Mouse (Mus musculus) embryonic facial prominence, embryonic 13.5 days (tissue): ENCODE results near the gene Pnpla3. TPM values are rescaled to one million over a fixed set of nuclear protein-coding genes. Genes with fewer than 3 reads are reported as not detected.
A peak's percentile ranks its signal among the peaks of the same experiment; 100 is the strongest.

Source experiments
- ATAC-seq: fragments of 200-750 bp; cut with Nextera tagmentation; 2 replicates; pipeline ENCODE4 v1.8.0; 2017; ENCODE audit warnings: low read depth; ENCODE audit not compliant: insufficient number of reproducible peaks, insufficient read depth, low FRiP score, low TSS enrichment
- H3K27ac ChIP-seq: fragments of 300-500 bp; sonication (generic); 2 replicates; pipeline ENCODE4 v1.5.1; 2015; ENCODE audit warnings: moderate library complexity, mild to moderate bottlenecking, inconsistent platforms
- H3K27me3 ChIP-seq: fragments of 300-500 bp; sonication (generic); 2 replicates; pipeline ENCODE4 v1.6.1; 2015; ENCODE audit warnings: mild to moderate bottlenecking, inconsistent platforms
- H3K36me3 ChIP-seq: fragments of 300-500 bp; sonication (generic); 2 replicates; pipeline ENCODE4 v1.6.1; 2015; ENCODE audit warnings: mild to moderate bottlenecking, inconsistent platforms
- H3K4me1 ChIP-seq: fragments of 300-500 bp; sonication (generic); 2 replicates; pipeline ENCODE4 v1.6.1; 2015; ENCODE audit warnings: inconsistent platforms
- H3K4me2 ChIP-seq: fragments of 300-500 bp; sonication (generic); 2 replicates; pipeline ENCODE4 v1.6.1; 2015; ENCODE audit warnings: moderate library complexity, mild to moderate bottlenecking, inconsistent platforms
- H3K4me3 ChIP-seq: fragments of 300-500 bp; sonication (generic); 2 replicates; pipeline ENCODE4 v1.5.1; 2015; ENCODE audit warnings: mild to moderate bottlenecking, inconsistent platforms
- H3K9ac ChIP-seq: fragments of 300-500 bp; sonication (generic); 2 replicates; pipeline ENCODE4 v1.6.1; 2015; ENCODE audit warnings: mild to moderate bottlenecking, inconsistent platforms
- H3K9me3 ChIP-seq: fragments of 300-500 bp; sonication (generic); 2 replicates; pipeline ENCODE4 v1.6.1; 2016; ENCODE audit warnings: inconsistent platforms
- WGBS: fragments of 180-500 bp; shearing (Covaris S2); methylation state at CpG from one replicate; pipeline ENCODE4 v1.1.7; 2015; ENCODE audit warnings: mixed read lengths; 5-methylcytosine and 5-hydroxymethylcytosine counted together
- polyA plus RNA-seq: library from polyadenylated mRNA; unstranded; fragments of >200 nt; fragmentation: Nextera tagmentation; extraction: Ambion mirVana; gene quantifications from 2 replicates; pipeline ENCODE4 v1.2.1, GENCODE M21; 2015

The Pnpla3 gene
- polyA plus RNA-seq, 1 experiment from 2014 or later, result 1.5 TPM

GRCm38 (mm10) chr15:84218783-84219271 lies 51.2 kb downstream of the Pnpla3 start:
- Histone ChIP-seq H3K4me3 (no peak overlapping the region), H3K4me1 (peaks cover 60% of the 10 kb centered on the region), H3K9me3 (no peaks in the 10 kb centered on the region), H3K36me3 (peaks cover 11% of the 10 kb centered on the region), H3K4me2 (peak overlapping the region; percentile 20; the same call in 1 of the 2 replicates), H3K27ac (peak overlapping the region; percentile 51; the same call in 1 of the 2 replicates), H3K9ac (no peak overlapping the region), H3K27me3 (no peaks in the 10 kb centered on the region)
- ATAC-seq, result no peak
- WGBS, result 9% methylated on average over 9 of the region's 9 CpGs

GRCm38 (mm10) chr15:84221539-84221938 lies 53.9 kb downstream of the Pnpla3 start:
- H3K27me3 ChIP-seq, result 0 out of 2 replicates have a peak, but pooled peaks cover 4% of the 10 kb centered on the region
- no peak overlapping the region for H3K4me2 ChIP-seq
- no peaks in the 10 kb centered on the region for H3K36me3 ChIP-seq
- no peak overlapping the region for H3K4me3 ChIP-seq
- H3K9me3 ChIP-seq, result no peaks in the 10 kb centered on the region
- no peak for ATAC-seq
- 67% methylated on average over 5 of the region's 5 CpGs for WGBS
- peaks cover 49% of the 10 kb centered on the region for H3K4me1 ChIP-seq
- no peak overlapping the region for H3K27ac ChIP-seq
- no peak overlapping the region for H3K9ac ChIP-seq

GRCm38 (mm10) chr15:84223423-84223822 lies 55.8 kb downstream of the Pnpla3 start:
- no peak for ATAC-seq
- H3K4me1 ChIP-seq, result peaks cover 42% of the 10 kb centered on the region

GRCm38 (mm10) chr15:84224779-84225178 lies 57.1 kb downstream of the Pnpla3 start:
- ATAC-seq, result no peak
- Histone ChIP-seq H3K4me1 (peaks cover 32% of the 10 kb centered on the region), H3K36me3 (no peaks in the 10 kb centered on the region), H3K9ac (no peak overlapping the region), H3K27ac (0 out of 2 replicates have a peak overlapping the region, but pooled peaks have one; percentile 33), H3K9me3 (no peaks in the 10 kb centered on the region), H3K4me3 (no peak overlapping the region), H3K4me2 (peak overlapping the region; percentile 4; the same call in 1 of the 2 replicates), H3K27me3 (0 out of 2 replicates have a peak, but pooled peaks cover 4% of the 10 kb centered on the region)
- 18% methylated on average over 10 of the region's 10 CpGs for WGBS

More at GRCm38 (mm10) chr15:84223423-84223822, 55.8 kb downstream of the Pnpla3 start:
- 0 out of 2 replicates have a peak, but pooled peaks cover 4% of the 10 kb centered on the region for H3K27me3 ChIP-seq
- no peak overlapping the region for H3K27ac ChIP-seq
- 38% methylated on average over 6 of the region's 6 CpGs for WGBS
- no peak overlapping the region for H3K4me2 ChIP-seq
- H3K4me3 ChIP-seq, result no peak overlapping the region
- H3K9me3 ChIP-seq, result no peaks in the 10 kb centered on the region
- H3K36me3 ChIP-seq, result no peaks in the 10 kb centered on the region
- H3K9ac ChIP-seq, result no peak overlapping the region

- no peaks in the 10 kb centered on the region for H3K36me3 ChIP-seq
- no peak overlapping the region for H3K27ac ChIP-seq
- 46% methylated on average over 15 of the region's 15 CpGs for WGBS
- H3K9ac ChIP-seq, result no peak overlapping the region
- peaks cover 16% of the 10 kb centered on the region; the same call in 1 of the 2 replicates for H3K27me3 ChIP-seq
- peaks cover 46% of the 10 kb centered on the region for H3K4me1 ChIP-seq
- H3K9me3 ChIP-seq, result no peaks in the 10 kb centered on the region
- H3K4me2 ChIP-seq, result no peak overlapping the region
- no peak overlapping the region for H3K4me3 ChIP-seq
- ATAC-seq, result no peak
Observed at GRCm38 (mm10) chr15:84226918-84227317, 59.3 kb downstream of the Pnpla3 start.

- no peak for ATAC-seq
- H3K9me3 ChIP-seq, result no peaks in the 10 kb centered on the region
- 15% methylated on average over 5 of the region's 5 CpGs for whole genome bisulfite sequencing
- H3K36me3 ChIP-seq, result no peaks in the 10 kb centered on the region
- no peak overlapping the region for H3K9ac ChIP-seq
- H3K27ac ChIP-seq, result 0 out of 2 replicates have a peak overlapping the region, but pooled peaks have one; percentile 23
- peaks cover 39% of the 10 kb centered on the region for H3K4me1 ChIP-seq
- peaks cover 17% of the 10 kb centered on the region for H3K27me3 ChIP-seq
- no peak overlapping the region for H3K4me3 ChIP-seq
- H3K4me2 ChIP-seq, result peak overlapping the region; percentile 96
Observed at GRCm38 (mm10) chr15:84230661-84231060, 63.0 kb downstream of the Pnpla3 start.

- peak; percentile 12; the same call in 1 of the 2 replicates for ATAC-seq
- peak overlapping the region; percentile 74 for H3K9ac ChIP-seq
- peak overlapping the region; percentile 56 for H3K4me3 ChIP-seq
- peak overlapping the region; percentile 96 for H3K4me2 ChIP-seq
- H3K27ac ChIP-seq, result peak overlapping the region; percentile 23; the same call in 1 of the 2 replicates
- WGBS, result 2% methylated on average over 15 of the region's 16 CpGs
- peaks cover 15% of the 10 kb centered on the region for H3K27me3 ChIP-seq
- no peaks in the 10 kb centered on the region for H3K9me3 ChIP-seq
- no peaks in the 10 kb centered on the region for H3K36me3 ChIP-seq
- peaks cover 39% of the 10 kb centered on the region for H3K4me1 ChIP-seq
Observed at GRCm38 (mm10) chr15:84231113-84231712, 63.6 kb downstream of the Pnpla3 start.

GRCm38 (mm10) chr15:84231721-84232561 lies 64.3 kb downstream of the Pnpla3 start, which contains the start of gene Parvb:
Gene Parvb, plus strand, starts transcription at chr15:84232043.
- peak; percentile 57; the same call in 1 of the 2 replicates for ATAC-seq
- Histone ChIP-seq H3K4me2 (peak within 1 kb of the TSS; percentile 96), H3K9ac (peak within 1 kb of the TSS; percentile 74), H3K27me3 (peaks cover 15% of the 10 kb centered on the region), H3K27ac (peak within 1 kb of the TSS; percentile 23; the same call in 1 of the 2 replicates), H3K36me3 (no peaks in the 10 kb centered on the region), H3K4me1 (peaks cover 34% of the 10 kb centered on the region), H3K9me3 (no peaks in the 10 kb centered on the region), H3K4me3 (peak within 1 kb of the TSS; percentile 56)
- WGBS, result under 1% methylated on average over 52 of the region's 53 CpGs

- peak overlapping the region; percentile 96 for H3K4me2 ChIP-seq
- H3K4me1 ChIP-seq, result peaks cover 30% of the 10 kb centered on the region
- WGBS, result 10% methylated on average over 8 of the region's 8 CpGs
- no peaks in the 10 kb centered on the region for H3K36me3 ChIP-seq
- peaks cover 15% of the 10 kb centered on the region for H3K27me3 ChIP-seq
- no peaks in the 10 kb centered on the region for H3K9me3 ChIP-seq
- H3K27ac ChIP-seq, result no peak overlapping the region
- peak overlapping the region; percentile 56 for H3K4me3 ChIP-seq
- peak overlapping the region; percentile 74; the same call in 1 of the 2 replicates for H3K9ac ChIP-seq
- no peak for ATAC-seq
Observed at GRCm38 (mm10) chr15:84232609-84233008, 65.0 kb downstream of the Pnpla3 start.

GRCm38 (mm10) chr15:84234794-84235581 lies 67.4 kb downstream of the Pnpla3 start:
- no peak for ATAC-seq
- 87% methylated on average over 7 of the region's 7 CpGs for WGBS
- Histone ChIP-seq H3K36me3 (no peaks in the 10 kb centered on the region), H3K4me1 (peaks cover 37% of the 10 kb centered on the region), H3K4me2 (no peak overlapping the region), H3K9ac (no peak overlapping the region), H3K27ac (no peak overlapping the region), H3K9me3 (no peaks in the 10 kb centered on the region), H3K27me3 (peaks cover 15% of the 10 kb centered on the region), H3K4me3 (no peak overlapping the region)

GRCm38 (mm10) chr15:84235646-84236045 lies 68.0 kb downstream of the Pnpla3 start:
- Histone ChIP-seq H3K27ac (no peak overlapping the region), H3K9me3 (no peaks in the 10 kb centered on the region), H3K36me3 (no peaks in the 10 kb centered on the region), H3K4me1 (peaks cover 35% of the 10 kb centered on the region), H3K4me2 (no peak overlapping the region), H3K9ac (no peak overlapping the region), H3K27me3 (peaks cover 15% of the 10 kb centered on the region), H3K4me3 (no peak overlapping the region)
- no peak for ATAC-seq
- WGBS, result 80% methylated on average over 7 of the region's 7 CpGs
